Mouse (Mus musculus) right cerebral cortex, adult 18-20 months (tissue): Measurements from ENCODE around the gene Ubxn10.

ENCODE experiments used
- DNase-seq: peaks from one replicate; pipeline ENCODE4 v3.0.0; 2022; ENCODE audit warnings: mixed read lengths

Gene Ubxn10

DNA sequence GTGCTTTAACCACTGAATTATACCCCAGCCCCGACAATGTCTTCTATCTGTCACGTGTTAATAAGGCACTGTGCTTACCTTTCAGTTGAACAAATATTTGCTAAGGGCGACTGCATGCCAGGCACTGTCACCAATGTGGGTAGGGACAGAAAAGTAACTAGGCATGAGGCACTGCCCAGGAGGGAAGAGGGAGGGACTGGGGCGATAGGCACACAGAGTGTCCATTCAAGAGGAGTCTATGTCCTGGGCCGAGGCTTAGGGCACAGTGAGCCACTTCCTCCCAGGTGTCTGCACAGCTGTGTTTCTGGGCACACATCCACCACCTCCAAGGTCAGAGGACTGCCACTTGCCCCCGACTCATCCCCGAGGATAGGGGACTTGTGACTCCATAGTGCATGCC, at the start of gene Ubxn10:
Gene Ubxn10, minus strand, starts transcription at position 137 of the 400 bp plus-strand sequence.
- DNase-seq = no peak

DNA sequence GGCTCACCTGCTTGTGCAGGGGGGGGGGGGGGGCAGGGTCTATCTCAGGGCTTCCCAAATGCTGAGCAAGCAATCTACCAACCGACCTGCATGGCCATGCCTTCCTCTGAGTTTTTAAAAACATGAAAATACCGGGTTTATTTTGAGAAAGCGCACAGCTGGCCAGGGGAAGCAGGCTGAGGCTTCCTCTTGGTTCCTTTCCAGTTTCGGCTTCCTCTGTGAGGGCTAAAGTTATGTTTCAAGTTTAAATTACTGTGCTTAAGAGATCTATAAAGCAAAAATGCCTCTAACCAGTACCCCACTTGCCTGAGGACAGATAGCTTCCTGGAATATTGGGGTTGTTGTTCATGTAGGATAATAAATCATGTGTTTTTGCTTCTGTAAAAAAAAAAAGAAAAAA, 49.2 kb upstream of the Ubxn10 start:
- DNase-seq = peak; percentile 57

DNA sequence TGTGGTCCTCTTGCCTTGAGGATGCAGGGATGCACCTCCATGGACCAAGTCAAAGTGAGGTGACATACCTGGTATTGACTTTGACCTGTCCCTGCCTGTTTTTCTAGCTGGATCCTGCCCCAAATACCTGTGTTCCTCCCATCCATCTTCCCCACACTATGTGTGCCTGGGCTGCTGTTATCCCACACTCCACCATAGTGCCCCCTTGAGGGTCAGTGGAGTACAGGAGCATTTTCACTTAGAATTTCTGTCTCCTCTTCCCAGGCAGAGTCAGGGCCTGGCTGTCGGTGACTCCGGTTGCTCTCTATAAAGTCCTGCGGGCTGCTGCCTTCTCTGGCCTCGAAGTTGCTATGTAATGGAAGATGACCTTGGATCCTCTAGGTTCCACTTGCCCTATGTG, 48.8 kb upstream of the Ubxn10 start:
- DNase-seq = no peak

DNA sequence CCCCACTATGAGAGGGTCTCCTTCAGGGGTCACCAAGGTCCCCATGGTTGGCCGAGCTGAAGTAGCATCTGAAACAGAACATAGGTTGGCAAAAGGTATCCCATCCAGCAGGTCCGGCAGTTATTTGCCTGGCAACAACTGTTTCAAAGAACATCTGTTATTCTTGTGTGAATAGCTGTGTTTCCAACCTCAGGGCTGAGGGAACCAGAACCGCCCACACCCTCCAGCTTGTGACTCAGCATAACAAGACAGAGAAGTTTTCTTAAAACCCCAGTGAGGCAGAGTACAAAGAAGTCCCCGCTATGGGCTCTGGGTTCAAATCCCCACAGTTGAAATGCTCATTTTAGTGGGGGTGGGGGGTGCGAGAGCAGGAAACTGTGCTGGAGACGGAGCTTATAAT, 45.1 kb upstream of the Ubxn10 start:
- peak; percentile 86 for DNase-seq

DNA sequence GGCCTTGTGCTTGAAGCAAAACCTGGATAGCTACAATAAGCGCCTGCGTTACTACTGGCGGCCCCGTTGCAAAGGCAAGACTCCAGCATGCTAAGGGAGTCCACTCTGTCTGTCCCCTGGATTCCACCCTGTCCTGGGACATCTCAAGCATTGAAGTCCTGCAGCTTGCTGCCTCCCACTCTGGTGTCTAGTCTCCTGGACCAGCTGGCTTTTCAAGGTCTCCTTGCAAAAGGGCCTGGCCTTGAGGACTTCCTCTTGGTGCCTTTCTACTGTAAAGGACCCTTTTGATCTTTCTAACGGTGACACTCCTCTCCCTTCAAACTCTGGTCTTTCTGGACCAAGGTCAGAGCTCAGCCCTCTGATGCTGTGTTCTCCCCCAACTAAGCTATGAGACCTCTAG, 43.3 kb upstream of the Ubxn10 start:
- no peak for DNase-seq

DNA sequence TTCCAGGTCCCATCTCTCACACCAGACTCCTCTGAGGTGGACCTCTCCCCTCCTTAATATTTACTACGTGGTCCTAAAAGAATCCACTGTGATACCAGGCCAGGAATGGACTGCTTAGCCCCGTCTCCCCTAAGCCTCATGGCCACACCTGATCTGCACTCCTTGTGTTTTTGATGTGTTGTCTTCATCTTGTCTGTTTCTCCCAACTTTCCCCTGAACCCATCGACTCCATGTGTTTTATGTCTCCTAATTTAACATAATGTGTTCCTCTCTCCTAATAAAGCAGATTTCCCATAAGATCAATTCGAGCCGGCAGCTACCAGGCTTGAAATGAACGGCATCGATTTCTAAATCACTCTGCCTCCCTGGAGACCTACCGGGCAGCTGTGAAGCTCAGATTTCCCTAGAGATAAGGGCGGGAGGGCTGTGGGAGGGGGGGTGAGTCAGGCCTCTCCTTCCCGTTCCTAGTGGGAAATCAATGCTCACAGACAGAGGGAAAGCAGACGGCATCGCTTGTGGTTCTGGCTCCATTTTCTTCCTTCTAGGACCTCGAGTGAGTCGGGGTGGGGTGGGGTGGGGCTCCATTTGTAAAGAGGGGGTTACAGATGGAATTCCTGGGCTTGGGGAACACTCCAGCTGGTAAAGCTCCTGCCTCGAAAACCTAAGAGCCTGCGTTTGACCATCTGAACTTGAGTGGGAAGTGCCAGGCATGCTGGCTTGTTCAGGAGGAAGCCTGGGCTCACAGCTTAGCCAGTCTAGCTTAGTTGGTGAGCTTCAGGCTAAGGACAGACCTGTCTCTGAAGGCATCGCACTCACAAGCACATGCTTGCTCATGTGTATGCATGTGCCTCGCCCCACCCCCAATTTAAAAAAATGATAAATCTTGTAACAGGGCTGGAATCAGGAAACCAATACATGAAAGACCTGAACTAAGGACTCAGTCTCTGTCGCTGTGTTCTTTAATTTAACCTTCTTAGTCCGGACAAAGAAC, 40.7 kb upstream of the Ubxn10 start:
- no peak for DNase-seq

DNA sequence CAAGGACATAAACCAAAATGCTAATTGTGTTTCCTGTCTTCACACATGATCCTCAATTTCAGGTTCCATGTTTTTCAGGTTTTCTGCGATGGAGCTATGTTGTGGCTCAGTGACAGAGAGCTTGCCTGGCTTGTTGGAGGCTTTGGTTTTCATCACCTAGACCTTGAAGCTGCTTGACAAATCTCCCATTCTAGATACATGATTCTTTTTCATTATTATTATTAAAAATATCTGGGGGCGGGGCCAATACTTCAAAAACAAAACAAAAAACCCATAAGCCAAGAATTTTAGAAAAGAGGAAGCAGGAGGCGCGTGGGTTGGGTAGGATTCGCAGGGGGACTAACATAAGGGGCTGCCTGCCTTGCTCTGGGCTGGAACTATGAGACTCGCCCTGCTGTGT, 38.5 kb upstream of the Ubxn10 start, which contains the start of gene Pla2g2d:
Gene Pla2g2d, plus strand, starts transcription at position 301 of the 400 bp plus-strand sequence.
- DNase-seq = no peak

DNA sequence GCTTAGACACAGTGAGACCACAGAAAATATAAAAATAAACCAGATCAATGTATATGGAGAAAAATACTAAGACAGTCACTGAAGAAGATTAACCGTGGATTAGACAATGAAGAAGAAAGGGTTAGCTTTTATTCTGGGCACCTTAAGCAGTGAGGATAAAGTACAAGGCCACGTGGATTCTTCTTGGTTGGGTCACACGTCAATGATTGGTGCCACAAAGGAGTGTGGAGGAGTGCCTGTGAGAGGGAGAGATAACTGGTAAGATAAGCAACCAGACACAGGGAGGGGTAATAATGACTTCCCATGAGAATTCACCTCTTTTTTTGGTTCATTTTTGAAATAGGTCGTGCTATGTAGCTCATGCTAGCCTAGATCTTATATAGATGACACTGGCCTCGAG, 35.4 kb upstream of the Ubxn10 start:
- DNase-seq = no peak

DNA sequence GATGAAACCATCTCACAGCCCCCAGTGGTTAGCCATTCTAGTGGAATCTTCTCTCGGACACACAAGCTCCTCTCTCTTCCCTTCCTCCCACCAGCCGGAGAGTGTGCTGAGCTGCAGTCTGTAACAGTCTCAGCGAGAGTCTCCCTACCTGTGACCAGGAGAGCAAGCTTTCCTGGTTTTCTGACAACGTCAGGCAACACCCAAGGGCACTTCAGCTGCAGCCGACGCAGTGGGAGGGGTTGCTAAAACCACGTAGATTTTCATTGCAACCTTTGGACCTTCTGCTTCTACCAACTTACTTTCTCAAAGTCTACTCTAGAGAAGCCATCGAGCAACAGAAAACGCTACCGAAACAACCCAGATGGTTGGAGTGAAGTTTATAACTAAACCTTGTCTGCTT, 35.0 kb upstream of the Ubxn10 start:
- DNase-seq = no peak

DNA sequence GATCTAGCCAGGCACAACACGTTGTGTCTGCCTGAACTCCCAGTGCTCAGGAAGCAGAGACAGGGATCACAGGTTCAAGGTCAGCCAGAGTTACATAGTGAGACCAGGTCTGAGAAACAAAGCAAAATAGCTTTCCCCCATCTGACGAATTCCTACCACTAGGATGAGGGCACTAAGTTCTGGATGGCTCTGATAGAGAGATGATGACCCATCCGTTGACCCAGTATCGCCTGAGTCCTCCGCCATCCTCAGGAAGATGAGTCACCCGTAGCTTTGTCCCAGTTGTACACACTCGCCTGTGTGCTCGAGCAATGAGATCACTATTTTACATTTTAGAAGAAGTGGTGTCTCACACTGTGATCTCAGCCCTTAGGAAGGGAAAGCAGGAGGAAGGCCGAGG, 25.3 kb upstream of the Ubxn10 start:
- DNase-seq = no peak

DNA sequence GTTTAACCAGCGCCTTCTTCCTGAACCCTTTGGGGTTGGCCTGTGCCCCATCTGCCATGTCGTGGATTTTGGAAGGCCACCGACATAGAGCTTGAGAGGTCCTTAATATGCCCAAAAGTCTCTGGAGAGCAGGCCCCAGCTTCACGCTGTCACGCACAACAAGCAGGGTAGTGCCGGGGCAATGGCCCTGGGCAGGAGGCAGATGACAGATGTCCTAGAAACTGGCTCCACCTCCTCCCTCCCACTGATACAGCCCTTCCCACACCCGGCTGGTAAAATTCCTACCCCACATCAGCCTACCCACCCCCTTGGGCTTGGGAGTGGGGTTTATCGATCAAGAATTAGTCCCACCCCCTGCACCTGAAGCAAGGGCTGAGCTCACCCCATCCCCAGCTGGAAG, 20.4 kb upstream of the Ubxn10 start, which contains the start of gene Pla2g2f:
Gene Pla2g2f, minus strand, starts transcription at position 211 of the 400 bp plus-strand sequence.
- DNase-seq = no peak

DNA sequence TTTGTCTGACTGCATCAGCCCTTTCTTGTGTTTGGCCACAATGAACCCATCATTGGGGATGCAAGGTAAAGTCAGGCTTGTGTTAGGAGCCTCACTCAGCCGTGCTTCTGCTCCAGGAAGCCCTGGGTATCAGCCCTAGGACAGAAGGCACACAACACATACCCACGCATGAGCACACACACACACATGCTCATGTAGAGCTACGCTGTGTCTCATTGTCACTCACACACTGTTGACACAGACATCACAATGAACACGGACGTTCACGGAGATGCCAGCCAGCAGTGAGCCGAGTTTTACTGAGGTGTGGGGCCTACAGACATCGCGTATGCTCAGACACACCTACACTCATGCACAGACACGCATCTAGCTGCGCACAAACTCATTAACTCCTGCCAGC, 19.0 kb upstream of the Ubxn10 start:
- no peak for DNase-seq

DNA sequence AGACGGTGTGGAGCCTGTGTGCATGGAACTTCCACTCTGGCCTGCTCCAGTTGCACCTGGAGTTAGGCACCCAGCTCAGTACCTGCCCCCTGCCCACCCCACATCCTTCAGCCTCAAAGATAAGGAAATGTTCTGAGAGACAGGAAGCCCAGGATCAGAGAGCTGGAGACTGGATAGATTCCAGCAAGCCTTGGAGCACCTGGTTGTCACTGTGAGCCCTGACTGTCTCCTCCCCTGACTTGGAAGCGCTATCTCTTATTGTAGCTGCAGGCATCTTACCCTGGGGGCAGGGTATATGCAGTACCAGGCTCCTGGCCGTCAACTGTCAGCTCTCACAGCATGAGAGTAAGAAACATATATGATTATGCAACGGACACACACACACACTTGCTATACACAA, 18.5 kb upstream of the Ubxn10 start:
- no peak for DNase-seq

DNA sequence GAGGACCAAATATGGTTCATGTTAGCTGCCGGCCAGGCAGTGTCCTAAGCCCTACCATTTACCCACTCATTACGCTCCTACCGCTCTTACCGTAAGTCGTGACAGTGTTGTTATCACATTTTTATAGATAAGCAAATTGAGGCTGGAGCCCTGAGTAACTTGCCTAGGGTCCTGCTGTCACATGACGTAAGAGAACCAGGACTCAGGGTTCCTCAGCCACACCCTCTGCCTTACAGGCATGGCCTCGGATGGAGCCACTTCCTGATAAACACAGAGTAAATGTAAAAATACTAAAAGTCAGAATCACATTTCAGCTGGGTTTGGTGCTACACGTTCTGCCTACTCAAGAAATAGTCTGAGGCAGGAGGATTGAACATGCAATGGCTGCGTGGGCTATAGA, 17.5 kb upstream of the Ubxn10 start:
- no peak for DNase-seq

DNA sequence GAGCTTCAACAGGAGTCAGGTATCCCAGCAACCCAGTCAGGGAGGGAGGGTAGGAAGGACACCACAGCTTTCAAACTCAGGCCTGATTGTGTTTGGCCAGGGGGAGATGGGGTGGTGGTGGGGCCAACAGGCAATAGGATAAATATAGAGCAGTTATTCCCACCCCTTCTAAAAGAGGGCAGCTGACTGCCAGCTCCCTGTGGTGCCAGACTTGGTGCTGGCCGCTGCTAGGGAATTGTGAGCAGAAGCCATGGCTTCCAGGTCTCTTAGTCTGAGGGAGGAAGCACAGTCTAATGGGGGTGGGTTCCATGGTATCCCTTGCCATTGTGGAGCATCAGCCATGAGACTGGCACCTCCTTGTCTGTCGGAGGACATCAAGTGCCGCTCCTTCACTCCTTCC, 16.6 kb upstream of the Ubxn10 start:
- DNase-seq = no peak

DNA sequence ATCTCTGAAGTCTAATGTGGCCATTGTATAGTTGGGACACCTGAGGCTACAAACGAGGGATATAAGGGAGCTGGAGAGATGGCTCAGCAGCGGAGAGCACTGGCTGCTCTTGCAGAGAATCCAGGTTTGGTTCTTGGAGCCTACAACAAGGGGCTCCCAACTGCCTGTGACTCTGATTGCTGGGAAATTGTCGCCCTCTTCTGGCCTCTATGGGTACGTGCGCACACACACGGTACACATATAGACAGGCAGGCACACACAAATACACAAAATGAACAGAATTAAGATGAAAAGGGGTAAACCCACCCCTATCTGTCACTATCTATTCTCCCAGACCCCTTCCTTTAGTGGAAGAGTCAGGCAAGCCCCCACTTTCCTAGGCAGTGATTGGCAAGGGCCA, 15.6 kb upstream of the Ubxn10 start:
- DNase-seq = no peak

DNA sequence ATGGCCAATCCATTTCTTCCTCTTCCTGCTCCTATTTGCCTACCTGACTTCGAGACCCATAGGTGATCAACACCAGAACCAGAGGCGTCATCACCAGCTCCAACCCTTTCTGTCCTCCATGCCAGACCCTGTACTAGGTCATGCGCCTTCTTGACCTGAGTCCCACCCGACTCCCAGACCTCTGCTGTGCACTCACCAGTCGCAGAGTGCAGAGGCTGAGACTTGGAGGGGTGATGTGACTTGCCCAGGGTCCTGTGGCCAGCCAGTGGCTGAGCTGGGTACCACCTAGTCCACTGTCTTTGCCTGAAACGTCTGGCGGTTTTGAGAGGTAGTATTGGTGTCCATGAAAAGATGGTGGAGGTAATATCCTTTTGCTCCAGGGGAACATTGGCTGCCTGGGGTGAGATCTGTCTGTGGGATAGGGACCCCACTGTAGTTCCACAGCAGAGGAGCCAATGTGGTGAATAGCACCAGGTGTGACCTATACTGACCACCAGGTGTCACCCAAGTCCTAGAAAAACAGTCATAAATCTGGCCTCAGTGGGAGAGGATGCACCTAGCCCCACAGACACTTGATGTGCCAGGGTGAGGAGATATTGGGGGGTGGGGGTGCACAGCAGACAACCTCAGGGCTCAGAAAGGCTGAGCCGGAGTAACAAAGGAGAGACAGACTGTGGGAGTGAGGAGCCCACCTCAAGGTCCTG, 11.6 kb upstream of the Ubxn10 start:
- DNase-seq = peak; percentile 69

DNA sequence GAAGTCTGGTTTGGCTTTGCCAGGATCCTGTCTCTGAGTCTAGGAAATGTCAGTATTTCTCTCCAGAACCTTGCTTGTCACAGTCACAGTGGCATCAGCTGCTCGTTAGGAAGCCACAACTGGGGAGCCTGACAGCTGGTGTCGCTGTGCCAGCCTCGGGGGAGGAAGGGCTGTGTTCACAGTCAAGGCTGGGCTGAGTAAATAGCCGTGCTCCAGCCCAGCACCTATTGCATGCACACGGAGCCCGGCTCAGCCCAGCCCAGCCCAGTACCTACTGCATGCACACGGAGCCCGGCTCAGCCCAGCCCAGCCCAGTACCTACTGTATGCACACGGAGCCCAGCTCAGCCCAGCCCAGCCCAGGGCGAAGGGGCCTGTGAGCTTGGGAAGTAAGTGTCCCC, 10.9 kb upstream of the Ubxn10 start:
- peak; percentile 77 for DNase-seq

DNA sequence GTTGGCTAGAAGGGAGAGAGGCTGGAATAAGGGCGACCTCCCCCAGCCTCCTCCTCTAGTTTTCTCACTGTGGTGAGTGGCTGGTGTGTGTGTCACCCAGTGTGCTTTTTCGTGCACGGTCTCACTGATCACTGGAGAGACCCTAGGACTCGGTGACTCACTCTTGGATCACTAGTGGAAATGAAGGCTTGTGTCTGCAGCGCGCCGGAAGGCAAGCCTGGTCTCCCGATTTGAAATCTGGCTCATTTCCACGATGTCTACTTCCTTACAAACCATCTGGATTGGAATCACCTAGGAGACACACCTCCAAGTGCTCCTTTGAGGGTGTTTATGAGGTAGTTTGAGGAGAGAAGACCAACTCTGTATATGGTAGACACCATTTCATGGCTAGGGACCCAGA, 9.9 kb upstream of the Ubxn10 start:
- no peak for DNase-seq

DNA sequence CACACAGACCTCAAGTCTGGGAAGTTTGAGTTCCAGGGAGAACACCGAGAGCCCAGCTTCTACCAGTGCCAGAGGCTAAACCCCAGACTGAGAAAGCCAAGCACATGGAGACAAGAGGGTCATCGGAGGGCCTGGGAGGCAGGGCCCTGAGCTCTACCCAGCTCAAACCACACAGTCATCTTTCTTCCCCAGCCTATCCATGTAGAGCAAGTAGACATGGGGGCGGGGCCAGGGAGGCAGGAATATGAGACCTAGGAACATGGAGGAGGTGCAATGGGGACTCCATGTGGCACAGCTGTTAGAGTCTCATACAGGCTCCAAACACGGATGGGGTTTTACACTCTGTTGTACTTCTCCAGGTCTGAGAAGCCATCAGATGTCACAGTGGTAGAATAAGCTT, 8.9 kb upstream of the Ubxn10 start:
- no peak for DNase-seq

DNA sequence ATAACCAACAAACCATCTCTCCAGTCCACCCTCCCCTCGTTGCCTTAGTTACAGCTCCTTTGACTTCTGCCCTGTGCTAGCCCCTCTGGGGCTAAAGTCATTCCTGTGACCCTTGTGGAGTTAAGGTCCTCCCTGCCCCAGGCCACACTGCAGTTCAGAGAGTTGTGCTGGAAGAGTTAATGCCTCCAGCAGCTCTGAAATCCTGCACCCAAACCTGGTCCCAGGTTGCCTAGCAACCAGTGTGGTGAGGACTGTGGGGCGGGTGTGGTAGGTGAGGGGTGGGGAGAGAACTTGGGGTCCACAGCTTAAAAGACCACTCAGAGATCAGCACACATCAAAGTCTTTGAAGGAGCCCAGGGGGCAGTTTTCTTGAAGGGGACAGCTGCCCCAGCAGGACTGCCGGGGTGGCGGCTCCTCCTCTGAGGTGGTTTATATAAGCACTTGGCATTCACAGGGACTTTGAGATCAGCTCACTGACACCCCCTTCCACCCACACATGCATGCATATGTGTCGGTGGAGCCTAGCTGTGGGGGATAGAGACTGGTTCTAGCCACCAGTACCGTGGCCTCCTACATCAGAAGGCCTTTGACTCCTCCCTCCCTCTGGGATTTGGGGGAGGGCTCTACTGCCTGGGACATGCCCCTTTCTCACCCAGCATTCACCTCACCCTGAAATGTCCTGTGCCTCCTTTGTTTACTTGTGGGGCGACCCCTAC, 2.3 kb upstream of the Ubxn10 start:
- peak; percentile 74 for DNase-seq

DNA sequence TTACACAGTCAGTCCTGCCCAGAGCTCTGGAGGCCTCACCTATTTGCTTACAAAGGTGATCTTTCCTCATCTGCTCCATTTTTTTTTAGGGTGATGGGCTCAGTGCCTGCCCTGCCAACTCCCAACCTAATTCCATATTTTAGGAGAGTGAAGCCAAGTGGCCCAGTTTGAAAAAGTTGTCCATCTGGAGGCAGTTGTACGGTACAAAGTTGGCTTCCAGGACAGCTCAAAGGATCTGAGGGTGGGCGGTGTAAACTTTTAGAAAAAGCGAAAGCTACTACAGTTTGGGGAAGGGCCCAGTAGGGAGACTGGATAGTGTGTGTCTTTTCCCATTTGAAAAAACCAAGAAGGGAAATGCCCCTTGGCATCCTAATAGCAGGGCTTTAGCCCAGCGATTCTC, 2.1 kb downstream of the Ubxn10 start:
- DNase-seq = no peak

DNA sequence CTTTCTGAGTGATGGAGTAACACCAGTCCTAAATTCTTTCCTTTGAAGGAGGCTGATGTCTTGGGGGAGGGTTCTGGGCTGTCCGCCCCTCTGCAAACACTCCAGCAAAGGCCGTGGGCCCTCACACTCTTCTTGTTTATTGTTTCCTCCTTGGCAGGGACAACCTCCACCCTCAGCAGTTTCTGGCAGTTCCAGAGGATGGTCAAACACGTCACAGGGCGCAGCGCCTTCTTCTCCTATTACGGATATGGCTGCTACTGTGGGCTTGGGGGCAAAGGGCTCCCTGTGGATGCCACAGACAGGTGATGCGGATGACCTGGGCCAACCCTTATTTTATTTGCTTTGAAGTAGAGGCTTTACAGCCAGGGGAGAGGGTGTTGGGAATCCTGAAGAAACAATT, 2.9 kb downstream of the Ubxn10 start:
- DNase-seq = no peak
